Mouse (Mus musculus) small intestine, adult 2 months (tissue): ENCODE data around the gene Shisa9.

Experiments
- CTCF ChIP-seq: fragments of 200-500 bp; IDR thresholded peaks from 2 replicates; pipeline ENCODE4 v1.5.1; 2012; ENCODE audit warnings: low read depth, mild to moderate bottlenecking, control low read depth, inconsistent platforms, low read length, moderate library complexity, mixed read lengths; ENCODE audit not compliant: insufficient replicate concordance, insufficient read length; ENCODE audit errors: extremely low read depth
- POLR2A ChIP-seq: fragments of 200-500 bp; IDR thresholded peaks from 2 replicates; pipeline ENCODE4 v1.6.1; 2012; ENCODE audit warnings: low read depth, mild to moderate bottlenecking, control low read depth, inconsistent platforms, low read length, moderate library complexity

DNA sequence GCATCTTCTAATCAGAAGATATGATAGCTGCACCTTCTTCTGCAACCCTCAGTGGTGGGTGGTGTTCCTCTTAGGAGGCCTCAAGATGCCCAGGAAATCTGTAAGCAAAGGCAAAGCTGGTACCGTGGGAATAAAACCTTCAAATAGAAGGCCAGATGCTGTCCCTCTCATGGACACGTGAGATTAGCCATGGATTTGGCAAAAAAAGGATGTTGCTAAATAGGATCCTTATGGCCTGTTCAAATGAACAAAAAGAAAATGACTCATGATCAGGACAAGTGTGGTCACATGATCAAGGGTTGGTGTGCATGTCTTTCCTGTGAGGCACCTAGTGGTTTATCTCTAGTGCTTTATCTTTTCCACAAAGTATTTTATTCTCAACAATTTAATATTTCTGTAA lies 194.1 kb downstream of the Shisa9 start:
- no peak for TF ChIP-seq CTCF
- TF ChIP-seq POLR2A = no peak
